Comparison of ENCODE assay signal across 8 mouse cellular contexts in the genomic region with DNA sequence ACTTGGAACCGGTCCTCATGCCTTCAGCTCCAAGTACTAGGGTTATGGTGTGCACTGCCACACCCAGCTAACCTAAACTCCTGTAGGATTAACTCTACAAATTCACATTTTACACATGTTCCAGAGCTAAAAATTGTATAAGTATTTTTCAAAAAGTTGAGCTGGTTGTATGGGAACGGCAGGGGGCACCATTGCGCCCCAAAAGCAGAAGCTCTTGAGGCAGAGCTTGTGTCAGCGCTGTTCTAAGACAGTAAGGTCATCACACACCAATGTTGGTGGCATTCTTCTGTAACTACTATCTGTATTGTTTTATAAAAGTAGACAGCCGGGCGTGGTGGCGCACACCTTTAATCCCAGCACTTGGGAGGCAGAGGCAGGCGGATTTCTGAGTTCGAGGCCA. TPM values are rescaled to one million over a fixed set of nuclear protein-coding genes. Genes with fewer than 3 reads are reported as not detected.
DNase-seq lines count a peak whose midpoint lies in the region.

No protein-coding gene starts in this region.

- DNase-seq in gastrocnemius, postnatal 14 days = peak; percentile 11
- DNase-seq in gastrocnemius, postnatal 36 days = no peak
- peak; percentile 8 for DNase-seq in right cerebral cortex, postnatal 4 days
- no peak for DNase-seq in right cerebral cortex, adult 18-20 months
- DNase-seq in embryo, embryonic 11 days = peak; percentile 31
- DNase-seq in spleen, postnatal 10 days (ENCODE audit: low spot score in 2 of 2) = peak; percentile 9 to 50
- DNase-seq in right cerebral cortex, postnatal 14 days = no peak
- no peak for DNase-seq in cerebellum, adult 11-12 months

- intact Hi-C loops in gastrocnemius, postnatal 14 days (cut with DNase I; ENCODE audit: low total_unique reads) = no loop called here
- intact Hi-C loops in gastrocnemius, postnatal 36 days (cut with DNase I) = no loop called here

RNA-seq across cellular contexts. Expression of gene Bbs4, which starts 13.3 kb away (rescaled TPM):
- 1 to 10 TPM; 3.0 to 3.6 TPM for total RNA-seq in gastrocnemius, postnatal 14 days (2021)
- 1 to 10 TPM; 3.5 to 3.9 TPM for total RNA-seq in gastrocnemius, postnatal 36 days (2021)

RNA-seq across cellular contexts. Expression of gene Adpgk, which starts 48.6 kb away (rescaled TPM):
- total RNA-seq in gastrocnemius, postnatal 14 days (2021) = 10 to 100 TPM; 11.4 to 12.8 TPM
- total RNA-seq in gastrocnemius, postnatal 36 days (2021) = 1 to 10 TPM; 6.5 to 8.5 TPM

Comparison
In these comparisons a context has a peak if more than half of its experiments do, and no peak if none do; other contexts are left out.
1. DNase-seq: peak in gastrocnemius, postnatal 14 days (single experiment), right cerebral cortex, postnatal 4 days (single experiment), embryo, embryonic 11 days (single experiment) and spleen, postnatal 10 days (2 of 2); none in gastrocnemius, postnatal 36 days (0 of 2), right cerebral cortex, adult 18-20 months (single experiment), right cerebral cortex, postnatal 14 days (single experiment) and cerebellum, adult 11-12 months (single experiment).